Mouse (Mus musculus) 416B (cell line): ENCODE measurements at regions not wholly inside any gene's neighbourhood (a gene's known extent, or its start where the extent isn't known, plus 50 kb on each side); places are given as distances from the start of the nearest gene placed in this dataset.
A peak's percentile ranks its signal among the peaks of the same experiment; 100 is the strongest.

Experiments
- DNase-seq: peaks from one replicate; pipeline ENCODE4 v3.0.0; 2011; ENCODE audit warnings: low read depth

GRCm38 (mm10) chr14:103458340-103458739 is 54.8 kb upstream of the Scel start:
- DNase-seq: no peak

GRCm38 (mm10) chr14:103456106-103456505 is 57.0 kb upstream of the Scel start:
- DNase-seq: no peak

- DNase-seq: no peak
Observed at GRCm38 (mm10) chr14:103450756-103451155, 62.4 kb upstream of the Scel start.

GRCm38 (mm10) chr14:103449447-103449846 is 63.7 kb upstream of the Scel start:
- DNase-seq: no peak

GRCm38 (mm10) chr14:103449033-103449432 is 64.1 kb upstream of the Scel start:
- DNase-seq: no peak

GRCm38 (mm10) chr14:103446671-103447070 is 66.5 kb upstream of the Scel start:
- peak; percentile 17 for DNase-seq

- no peak for DNase-seq
Observed at GRCm38 (mm10) chr14:103441454-103442065, 71.6 kb upstream of the Scel start.

- DNase-seq: peak; percentile 19
Observed at GRCm38 (mm10) chr14:103440243-103440642, 72.9 kb upstream of the Scel start.

- DNase-seq: no peak
Observed at GRCm38 (mm10) chr14:103434218-103434617, 78.9 kb upstream of the Scel start.

- DNase-seq: no peak
Observed at GRCm38 (mm10) chr14:103433106-103433505, 80.0 kb upstream of the Scel start.

- no peak for DNase-seq
Observed at GRCm38 (mm10) chr14:103427873-103428272, 81.3 kb upstream of the Mycbp2 start.

- no peak for DNase-seq
Observed at GRCm38 (mm10) chr14:103421305-103421822, 74.8 kb upstream of the Mycbp2 start.

- no peak for DNase-seq
Observed at GRCm38 (mm10) chr14:103417110-103418061, 70.8 kb upstream of the Mycbp2 start.

- peak; percentile 82 for DNase-seq
Observed at GRCm38 (mm10) chr14:103404611-103405010, 58.0 kb upstream of the Mycbp2 start.

GRCm38 (mm10) chr14:103403054-103403453 is 56.4 kb upstream of the Mycbp2 start:
- no peak for DNase-seq

- DNase-seq: no peak
Observed at GRCm38 (mm10) chr14:103401983-103402382, 55.4 kb upstream of the Mycbp2 start.

- DNase-seq: peak; percentile 26
Observed at GRCm38 (mm10) chr14:103401280-103401679, 54.7 kb upstream of the Mycbp2 start.

GRCm38 (mm10) chr14:103398401-103398800 is 51.8 kb upstream of the Mycbp2 start:
- DNase-seq: no peak
